Mouse (Mus musculus): ENCODE data around the gene Dpyd. TPM values are rescaled to one million over a fixed set of nuclear protein-coding genes. Genes with fewer than 3 reads are reported as not detected.

Gene Dpyd
- polyA plus RNA-seq, 1 experiment from 2014 or later: 1.8 TPM

- no peaks in the 10 kb centered on the region for H3K9me3 ChIP-seq (replicated peaks; ENCODE audit: control insufficient read depth, low read length)
- H3K4me3 ChIP-seq (ENCODE audit: low read depth, low read length): no peak overlapping the region
- no peak overlapping the region for H3K9ac ChIP-seq (ENCODE audit: low read depth, low read length)
- no peak overlapping the region for H3K4me2 ChIP-seq
- no peaks in the 10 kb centered on the region for H3K4me1 ChIP-seq (ENCODE audit: control insufficient read depth, insufficient read depth, low read length)
- H3K27me3 ChIP-seq (ENCODE audit: control insufficient read depth, insufficient read depth, low read length): no peaks in the 10 kb centered on the region
- no peaks in the 10 kb centered on the region for H3K36me3 ChIP-seq (ENCODE audit: control insufficient read depth, insufficient read depth, low read length)
- ATAC-seq (replicated peaks; ENCODE audit: insufficient number of reproducible peaks, low FRiP score, low TSS enrichment): no peak
- WGBS (ENCODE audit: insufficient replicate concordance): 89% methylated on average over 7 of the region's 7 CpGs
- no peak overlapping the region for H3K27ac ChIP-seq (ENCODE audit: low read depth, low read length)
Measured at GRCm38 (mm10) chr3:118570197-118570596, 8.3 kb downstream of the Dpyd start.

- WGBS (ENCODE audit: insufficient replicate concordance): 43% methylated on average over 1 of the region's 1 CpGs
- Histone ChIP-seq H3K27ac (ENCODE audit: low read depth, low read length) (no peak overlapping the region), H3K9me3 (replicated peaks; ENCODE audit: control insufficient read depth, low read length) (no peaks in the 10 kb centered on the region), H3K4me2 (no peak overlapping the region), H3K4me3 (ENCODE audit: low read depth, low read length) (no peak overlapping the region), H3K9ac (ENCODE audit: low read depth, low read length) (no peak overlapping the region), H3K4me1 (ENCODE audit: control insufficient read depth, insufficient read depth, low read length) (no peaks in the 10 kb centered on the region), H3K36me3 (ENCODE audit: control insufficient read depth, insufficient read depth, low read length) (no peaks in the 10 kb centered on the region), H3K27me3 (ENCODE audit: control insufficient read depth, insufficient read depth, low read length) (no peaks in the 10 kb centered on the region)
- no peak for ATAC-seq (replicated peaks; ENCODE audit: insufficient number of reproducible peaks, low FRiP score, low TSS enrichment)
Measured at GRCm38 (mm10) chr3:118590559-118590958, 28.6 kb downstream of the Dpyd start.

GRCm38 (mm10) chr3:118594864-118595263, 32.9 kb downstream of the Dpyd start:
- WGBS (ENCODE audit: insufficient replicate concordance): 77% methylated on average over 4 of the region's 4 CpGs
- H3K4me1 ChIP-seq (ENCODE audit: control insufficient read depth, insufficient read depth, low read length): no peaks in the 10 kb centered on the region
- no peak for ATAC-seq (replicated peaks; ENCODE audit: insufficient number of reproducible peaks, low FRiP score, low TSS enrichment)
- no peak overlapping the region for H3K4me3 ChIP-seq (ENCODE audit: low read depth, low read length)
- no peaks in the 10 kb centered on the region for H3K36me3 ChIP-seq (ENCODE audit: control insufficient read depth, insufficient read depth, low read length)
- no peak overlapping the region for H3K27ac ChIP-seq (ENCODE audit: low read depth, low read length)
- H3K9me3 ChIP-seq (replicated peaks; ENCODE audit: control insufficient read depth, low read length): no peaks in the 10 kb centered on the region
- no peak overlapping the region for H3K9ac ChIP-seq (ENCODE audit: low read depth, low read length)
- no peak overlapping the region for H3K4me2 ChIP-seq
- H3K27me3 ChIP-seq (ENCODE audit: control insufficient read depth, insufficient read depth, low read length): no peaks in the 10 kb centered on the region

GRCm38 (mm10) chr3:118595693-118596092, 33.8 kb downstream of the Dpyd start:
- 88% methylated on average over 2 of the region's 2 CpGs for WGBS (ENCODE audit: insufficient replicate concordance)
- Histone ChIP-seq H3K9ac (ENCODE audit: low read depth, low read length) (no peak overlapping the region), H3K9me3 (replicated peaks; ENCODE audit: control insufficient read depth, low read length) (no peaks in the 10 kb centered on the region), H3K27me3 (ENCODE audit: control insufficient read depth, insufficient read depth, low read length) (no peaks in the 10 kb centered on the region), H3K4me1 (ENCODE audit: control insufficient read depth, insufficient read depth, low read length) (no peaks in the 10 kb centered on the region), H3K4me2 (no peak overlapping the region), H3K36me3 (ENCODE audit: control insufficient read depth, insufficient read depth, low read length) (no peaks in the 10 kb centered on the region), H3K27ac (ENCODE audit: low read depth, low read length) (no peak overlapping the region), H3K4me3 (ENCODE audit: low read depth, low read length) (no peak overlapping the region)
- ATAC-seq (replicated peaks; ENCODE audit: insufficient number of reproducible peaks, low FRiP score, low TSS enrichment): no peak

GRCm38 (mm10) chr3:118601689-118602640, 40.0 kb downstream of the Dpyd start:
- H3K27me3 ChIP-seq (ENCODE audit: control insufficient read depth, insufficient read depth, low read length): no peaks in the 10 kb centered on the region
- no peak overlapping the region for H3K9ac ChIP-seq (ENCODE audit: low read depth, low read length)
- H3K4me2 ChIP-seq: no peak overlapping the region
- ATAC-seq (replicated peaks; ENCODE audit: insufficient number of reproducible peaks, low FRiP score, low TSS enrichment): no peak
- H3K36me3 ChIP-seq (ENCODE audit: control insufficient read depth, insufficient read depth, low read length): no peaks in the 10 kb centered on the region
- no peak overlapping the region for H3K27ac ChIP-seq (ENCODE audit: low read depth, low read length)
- no peak overlapping the region for H3K4me3 ChIP-seq (ENCODE audit: low read depth, low read length)
- no peaks in the 10 kb centered on the region for H3K4me1 ChIP-seq (ENCODE audit: control insufficient read depth, insufficient read depth, low read length)
- H3K9me3 ChIP-seq (replicated peaks; ENCODE audit: control insufficient read depth, low read length): no peaks in the 10 kb centered on the region
- whole genome bisulfite sequencing (ENCODE audit: insufficient replicate concordance): 78% methylated on average over 7 of the region's 7 CpGs

- Histone ChIP-seq H3K9me3 (replicated peaks; ENCODE audit: control insufficient read depth, low read length) (no peaks in the 10 kb centered on the region), H3K27ac (ENCODE audit: low read depth, low read length) (no peak overlapping the region), H3K27me3 (ENCODE audit: control insufficient read depth, insufficient read depth, low read length) (no peaks in the 10 kb centered on the region), H3K9ac (ENCODE audit: low read depth, low read length) (no peak overlapping the region), H3K4me3 (ENCODE audit: low read depth, low read length) (no peak overlapping the region), H3K4me1 (ENCODE audit: control insufficient read depth, insufficient read depth, low read length) (no peaks in the 10 kb centered on the region), H3K36me3 (ENCODE audit: control insufficient read depth, insufficient read depth, low read length) (no peaks in the 10 kb centered on the region), H3K4me2 (no peak overlapping the region)
- no peak for ATAC-seq (replicated peaks; ENCODE audit: insufficient number of reproducible peaks, low FRiP score, low TSS enrichment)
- WGBS (ENCODE audit: insufficient replicate concordance): 76% methylated on average over 4 of the region's 4 CpGs
Measured at GRCm38 (mm10) chr3:118608708-118609107, 46.8 kb downstream of the Dpyd start.

- no peak for ATAC-seq (replicated peaks; ENCODE audit: insufficient number of reproducible peaks, low FRiP score, low TSS enrichment)
- Histone ChIP-seq H3K36me3 (ENCODE audit: control insufficient read depth, insufficient read depth, low read length) (no peaks in the 10 kb centered on the region), H3K27me3 (ENCODE audit: control insufficient read depth, insufficient read depth, low read length) (no peaks in the 10 kb centered on the region), H3K9me3 (replicated peaks; ENCODE audit: control insufficient read depth, low read length) (no peaks in the 10 kb centered on the region), H3K4me1 (ENCODE audit: control insufficient read depth, insufficient read depth, low read length) (no peaks in the 10 kb centered on the region), H3K4me3 (ENCODE audit: low read depth, low read length) (no peak overlapping the region), H3K27ac (ENCODE audit: low read depth, low read length) (no peak overlapping the region), H3K4me2 (no peak overlapping the region), H3K9ac (ENCODE audit: low read depth, low read length) (no peak overlapping the region)
- 60% methylated on average over 9 of the region's 9 CpGs for WGBS (ENCODE audit: insufficient replicate concordance)
Measured at GRCm38 (mm10) chr3:118626455-118627375, 64.8 kb downstream of the Dpyd start.

- Histone ChIP-seq H3K27ac (ENCODE audit: low read depth, low read length) (no peak overlapping the region), H3K4me3 (ENCODE audit: low read depth, low read length) (no peak overlapping the region), H3K27me3 (ENCODE audit: control insufficient read depth, insufficient read depth, low read length) (no peaks in the 10 kb centered on the region), H3K36me3 (ENCODE audit: control insufficient read depth, insufficient read depth, low read length) (no peaks in the 10 kb centered on the region), H3K9ac (ENCODE audit: low read depth, low read length) (no peak overlapping the region), H3K4me1 (ENCODE audit: control insufficient read depth, insufficient read depth, low read length) (no peaks in the 10 kb centered on the region), H3K9me3 (replicated peaks; ENCODE audit: control insufficient read depth, low read length) (no peaks in the 10 kb centered on the region), H3K4me2 (no peak overlapping the region)
- 71% methylated on average over 1 of the region's 1 CpGs for WGBS (ENCODE audit: insufficient replicate concordance)
- no peak for ATAC-seq (replicated peaks; ENCODE audit: insufficient number of reproducible peaks, low FRiP score, low TSS enrichment)
Measured at GRCm38 (mm10) chr3:118629737-118630136, 67.8 kb downstream of the Dpyd start.
